Mouse (Mus musculus) hindbrain, embryonic 15.5 days (tissue): Measurements from ENCODE around the gene Plekha7. TPM values are rescaled to one million over a fixed set of nuclear protein-coding genes. Genes with fewer than 3 reads are reported as not detected.
A peak's percentile ranks its signal among the peaks of the same experiment; 100 is the strongest.
"Not testable (repeated sequence)": the region's sequence is repeated elsewhere in the genome, so short reads cannot be mapped to it uniquely, and the experiment has no call there.

Experiments used
- ATAC-seq: fragments of 200-750 bp; cut with Nextera tagmentation; 2 replicates; pipeline ENCODE4 v1.8.0; 2017; ENCODE audit warnings: low read depth, moderate number of reproducible peaks, moderate TSS enrichment; ENCODE audit not compliant: low FRiP score
- H3K27ac ChIP-seq: fragments of 300-500 bp; sonication (generic); replicated peaks from 2 replicates; pipeline ENCODE4 v1.5.1; 2015; ENCODE audit warnings: mild to moderate bottlenecking, inconsistent platforms
- H3K27me3 ChIP-seq: fragments of 300-500 bp; sonication (generic); 2 replicates; pipeline ENCODE4 v1.6.1; 2015; ENCODE audit warnings: control low read depth, inconsistent platforms
- H3K36me3 ChIP-seq: fragments of 300-500 bp; sonication (generic); 2 replicates; pipeline ENCODE4 v1.6.1; 2015; ENCODE audit warnings: control low read depth, inconsistent platforms
- H3K4me1 ChIP-seq: fragments of 300-500 bp; sonication (generic); replicated peaks from 2 replicates; pipeline ENCODE4 v1.6.1; 2015; ENCODE audit warnings: control low read depth, inconsistent platforms
- H3K4me2 ChIP-seq: fragments of 300-500 bp; sonication (generic); 2 replicates; pipeline ENCODE4 v1.6.1; 2015; ENCODE audit warnings: moderate library complexity, mild to moderate bottlenecking, inconsistent platforms
- H3K4me3 ChIP-seq: fragments of 300-500 bp; sonication (generic); 2 replicates; pipeline ENCODE4 v1.5.1; 2015; ENCODE audit warnings: mild to moderate bottlenecking, inconsistent platforms
- H3K9ac ChIP-seq: fragments of 300-500 bp; sonication (generic); 2 replicates; pipeline ENCODE4 v1.6.1; 2015; ENCODE audit warnings: inconsistent platforms
- H3K9me3 ChIP-seq: fragments of 300-500 bp; sonication (generic); 2 replicates; pipeline ENCODE4 v1.6.1; 2016; ENCODE audit warnings: control low read depth, inconsistent platforms
- WGBS: fragments of 180-500 bp; shearing (Covaris S2); methylation state at CpG from one replicate; pipeline ENCODE4 v1.1.7; 2015; 5-methylcytosine and 5-hydroxymethylcytosine counted together
- polyA plus RNA-seq: library from polyadenylated mRNA; unstranded; fragments of >200 nt; fragmentation: Nextera tagmentation; extraction: Ambion mirVana; gene quantifications from 2 replicates; pipeline ENCODE4 v1.2.1, GENCODE M21; 2015

The Plekha7 gene
- polyA plus RNA-seq, 1 experiment from 2014 or later, result 10.3 TPM

- Histone ChIP-seq H3K27me3 (no peaks in the 10 kb centered on the region), H3K36me3 (no peaks in the 10 kb centered on the region), H3K4me3 (no peak overlapping the region), H3K9me3 (no peaks in the 10 kb centered on the region), H3K4me1 (peaks cover 7% of the 10 kb centered on the region; the same call in 1 of the 2 replicates), H3K27ac (no peak overlapping the region), H3K9ac (no peak overlapping the region), H3K4me2 (no peak overlapping the region)
- WGBS, result 58% methylated on average over 1 of the region's 1 CpGs
- no peak for ATAC-seq
Measured at GRCm38 (mm10) chr7:116119306-116119857, 188.8 kb downstream of the Plekha7 start.

- H3K4me1 ChIP-seq, result no peaks in the 10 kb centered on the region
- H3K27ac ChIP-seq, result no peak overlapping the region
- no peak for ATAC-seq
- no peaks in the 10 kb centered on the region for H3K36me3 ChIP-seq
- H3K27me3 ChIP-seq, result no peaks in the 10 kb centered on the region
- no peaks in the 10 kb centered on the region for H3K9me3 ChIP-seq
- H3K9ac ChIP-seq, result no peak overlapping the region
- no peak overlapping the region for H3K4me2 ChIP-seq
- WGBS, result 81% methylated on average over 2 of the region's 2 CpGs
- H3K4me3 ChIP-seq, result no peak overlapping the region
Measured at GRCm38 (mm10) chr7:116115991-116116390, 192.2 kb downstream of the Plekha7 start.

- no peaks in the 10 kb centered on the region for H3K27me3 ChIP-seq
- no peaks in the 10 kb centered on the region for H3K4me1 ChIP-seq
- ATAC-seq, result no peak
- no peak overlapping the region for H3K4me3 ChIP-seq
- 84% methylated on average over 12 of the region's 12 CpGs for WGBS
- H3K36me3 ChIP-seq, result no peaks in the 10 kb centered on the region
- no peaks in the 10 kb centered on the region for H3K9me3 ChIP-seq
- H3K9ac ChIP-seq, result no peak overlapping the region
- H3K4me2 ChIP-seq, result no peak overlapping the region
- no peak overlapping the region for H3K27ac ChIP-seq
Measured at GRCm38 (mm10) chr7:116115216-116115930, 192.8 kb downstream of the Plekha7 start.

GRCm38 (mm10) chr7:116111546-116111945 is 196.6 kb downstream of the Plekha7 start:
- WGBS, result 86% methylated on average over 6 of the region's 6 CpGs
- H3K9ac ChIP-seq, result no peak overlapping the region
- no peaks in the 10 kb centered on the region for H3K4me1 ChIP-seq
- no peak overlapping the region for H3K4me2 ChIP-seq
- no peaks in the 10 kb centered on the region for H3K36me3 ChIP-seq
- H3K9me3 ChIP-seq, result no peaks in the 10 kb centered on the region
- H3K27ac ChIP-seq, result no peak overlapping the region
- no peak for ATAC-seq
- no peak overlapping the region for H3K4me3 ChIP-seq
- no peaks in the 10 kb centered on the region for H3K27me3 ChIP-seq

GRCm38 (mm10) chr7:116110661-116111060 is 197.5 kb downstream of the Plekha7 start:
- no peak overlapping the region for H3K27ac ChIP-seq
- H3K4me1 ChIP-seq, result no peaks in the 10 kb centered on the region
- H3K36me3 ChIP-seq, result peaks cover 5% of the 10 kb centered on the region; the same call in 1 of the 2 replicates
- no peaks in the 10 kb centered on the region for H3K9me3 ChIP-seq
- no peak overlapping the region for H3K4me3 ChIP-seq
- no peak overlapping the region for H3K9ac ChIP-seq
- ATAC-seq, result no peak
- H3K4me2 ChIP-seq, result no peak overlapping the region
- no peaks in the 10 kb centered on the region for H3K27me3 ChIP-seq
- WGBS, result 71% methylated on average over 3 of the region's 3 CpGs

GRCm38 (mm10) chr7:116103091-116103490 is 205.1 kb downstream of the Plekha7 start:
- Histone ChIP-seq H3K4me1 (peaks cover 12% of the 10 kb centered on the region; the same call in 1 of the 2 replicates), H3K9me3 (no peaks in the 10 kb centered on the region), H3K4me2 (no peak overlapping the region), H3K27me3 (no peaks in the 10 kb centered on the region), H3K4me3 (no peak overlapping the region), H3K9ac (no peak overlapping the region), H3K27ac (no peak overlapping the region), H3K36me3 (peaks cover 45% of the 10 kb centered on the region)
- no peak for ATAC-seq
- 97% methylated on average over 9 of the region's 9 CpGs for WGBS

- WGBS, result 84% methylated on average over 7 of the region's 7 CpGs
- peaks cover 26% of the 10 kb centered on the region for H3K4me1 ChIP-seq
- no peak for ATAC-seq
Measured at GRCm38 (mm10) chr7:116099952-116100528, 208.1 kb downstream of the Plekha7 start.

GRCm38 (mm10) chr7:116093466-116093850 is 214.7 kb downstream of the Plekha7 start:
- WGBS, result under 1% methylated on average over 19 of the region's 19 CpGs
- Histone ChIP-seq H3K4me3 (peak overlapping the region; percentile 72), H3K27ac (peak overlapping the region; percentile 97), H3K27me3 (no peaks in the 10 kb centered on the region), H3K9ac (peak overlapping the region; percentile 86), H3K9me3 (no peaks in the 10 kb centered on the region), H3K36me3 (no peaks in the 10 kb centered on the region), H3K4me1 (peaks cover 31% of the 10 kb centered on the region), H3K4me2 (peak overlapping the region; percentile 76)
- peak; percentile 91 for ATAC-seq

More at GRCm38 (mm10) chr7:116099952-116100528, 208.1 kb downstream of the Plekha7 start:
- Histone ChIP-seq H3K4me2 (no peak overlapping the region), H3K9me3 (no peaks in the 10 kb centered on the region), H3K9ac (no peak overlapping the region), H3K4me3 (no peak overlapping the region), H3K27me3 (no peaks in the 10 kb centered on the region), H3K27ac (0 out of 2 replicates have a peak overlapping the region, but pooled peaks have one; percentile 25), H3K36me3 (peaks cover 34% of the 10 kb centered on the region)

- under 1% methylated on average over 38 of the region's 38 CpGs for WGBS
- Histone ChIP-seq H3K9me3 (no peaks in the 10 kb centered on the region), H3K36me3 (no peaks in the 10 kb centered on the region), H3K4me3 (peak overlapping the region; percentile 72), H3K27me3 (no peaks in the 10 kb centered on the region), H3K9ac (peak overlapping the region; percentile 86), H3K4me1 (peaks cover 31% of the 10 kb centered on the region), H3K27ac (peak overlapping the region; percentile 97), H3K4me2 (peak overlapping the region; percentile 76)
- peak; percentile 100 for ATAC-seq
Measured at GRCm38 (mm10) chr7:116092710-116093465, 215.3 kb downstream of the Plekha7 start.

GRCm38 (mm10) chr7:116084366-116084765 is 223.8 kb downstream of the Plekha7 start, which contains the start of gene Gm4353:
TSS of gene Gm4353 (minus strand) at chr7:116084635.
- H3K9me3 ChIP-seq, H3K4me3 ChIP-seq, H3K9ac ChIP-seq, H3K36me3 ChIP-seq, H3K4me2 ChIP-seq, H3K27ac ChIP-seq, H3K4me1 ChIP-seq, H3K27me3 ChIP-seq, ATAC-seq: not testable (repeated sequence)
- WGBS, result 96% methylated on average over 11 of the region's 11 CpGs
